Mouse (Mus musculus): Measurements from ENCODE around the gene Ifna16.

Ifna16 gene

DNA sequence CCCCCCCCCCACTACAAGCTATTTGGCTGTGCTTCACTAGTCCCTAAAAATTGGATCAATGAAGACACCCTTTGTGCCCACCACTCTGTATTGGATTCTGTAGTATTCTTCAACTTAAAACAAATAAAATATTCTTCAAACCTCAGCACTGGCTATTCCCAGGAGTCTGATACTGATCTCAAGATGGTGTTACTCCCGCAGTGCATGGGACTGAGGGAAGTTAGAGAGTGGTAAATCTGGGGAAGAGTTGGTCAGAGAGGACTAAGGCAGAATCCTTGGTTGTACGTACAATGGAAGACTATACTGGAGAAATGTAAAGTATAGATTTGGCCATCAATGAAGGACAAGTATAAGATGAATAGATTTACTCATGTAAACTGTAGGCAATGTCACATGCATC is 34.2 kb downstream of the Ifna16 start:
- no peak for DNase-seq (ENCODE audit: low spot score)

DNA sequence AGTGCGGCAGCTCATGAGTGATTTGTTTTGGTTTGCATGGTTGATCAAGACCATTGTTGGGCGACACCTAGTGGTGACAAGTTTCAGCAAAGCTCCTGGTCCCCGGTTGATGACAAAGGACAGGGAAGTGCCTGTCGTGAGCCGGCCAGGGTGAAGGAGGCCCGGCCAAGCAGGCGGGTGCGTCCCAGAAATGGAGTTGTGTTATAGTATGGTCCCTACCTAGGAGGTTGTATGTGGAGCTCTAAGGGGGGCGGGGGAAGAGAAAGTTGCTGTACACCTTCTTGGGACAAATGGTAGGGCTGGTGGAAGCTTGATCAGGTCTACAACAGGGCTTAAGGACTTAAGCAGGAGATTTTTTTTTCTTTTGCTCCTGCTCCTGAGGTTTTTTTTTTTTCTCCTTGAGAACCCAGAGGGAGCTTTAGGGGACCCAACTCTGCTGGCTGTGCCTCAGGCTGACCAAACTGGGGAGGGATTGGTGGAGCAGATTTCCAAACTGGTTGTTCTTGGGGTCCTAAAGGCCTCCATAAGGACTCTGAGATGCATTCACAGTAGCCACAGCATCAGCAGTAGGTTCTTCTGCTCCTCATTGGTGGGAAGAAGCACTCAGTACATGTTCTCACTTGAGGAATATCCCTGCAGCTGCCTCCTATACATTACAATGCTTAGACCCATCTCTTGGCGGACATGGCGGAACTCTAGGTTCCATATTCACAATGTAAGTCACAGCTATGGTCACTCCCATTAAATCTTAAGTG is 35.5 kb downstream of the Ifna16 start:
- DNase-seq (ENCODE audit: low spot score): peak; percentile 92

DNA sequence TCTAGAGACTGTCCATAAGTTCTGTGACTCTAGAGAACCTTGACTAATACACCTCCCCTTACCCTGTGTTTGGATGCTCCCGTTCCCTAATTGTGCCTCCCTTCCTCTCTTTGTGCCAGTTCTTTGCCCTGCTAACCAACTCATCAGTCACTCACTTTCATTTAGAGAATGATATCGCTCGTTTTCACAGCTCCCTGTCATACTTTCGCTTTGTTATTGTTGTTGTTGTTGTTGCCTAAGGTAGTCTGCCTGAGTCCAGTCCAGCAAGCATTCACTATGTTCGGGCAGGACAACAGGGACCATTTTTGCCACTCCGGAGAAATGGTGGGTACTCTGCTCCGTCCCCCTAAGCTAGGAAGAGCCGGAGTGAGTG is 36.0 kb downstream of the Ifna16 start:
- no peak for DNase-seq (ENCODE audit: low spot score)

DNA sequence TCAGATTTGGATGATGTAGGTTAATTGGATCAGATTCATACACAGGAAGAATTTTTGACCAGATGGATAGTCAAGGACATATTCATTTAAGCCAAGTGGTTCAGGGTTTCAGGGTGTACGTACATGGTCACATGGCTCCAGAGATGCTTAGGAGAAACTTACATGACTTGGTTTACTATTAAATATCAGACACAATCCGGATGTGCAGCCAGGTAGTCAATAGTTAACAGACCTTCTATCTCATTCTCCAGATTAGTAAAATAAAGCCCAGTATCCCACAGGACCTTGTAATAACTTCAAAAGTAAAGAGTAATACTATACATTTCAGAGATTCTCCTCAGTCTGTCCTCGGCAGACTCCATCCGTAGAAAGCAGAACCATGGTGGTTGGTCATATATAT is 42.4 kb downstream of the Ifna16 start, which contains the start of gene C87499:
C87499 (minus strand) TSS at position 101 of the 400 bp plus-strand sequence.
- DNase-seq (ENCODE audit: low spot score): no peak
